Mouse (Mus musculus): ENCODE results near the gene Prph.
A peak's percentile ranks its signal among the peaks of the same experiment; 100 is the strongest.

Prph gene

DNA sequence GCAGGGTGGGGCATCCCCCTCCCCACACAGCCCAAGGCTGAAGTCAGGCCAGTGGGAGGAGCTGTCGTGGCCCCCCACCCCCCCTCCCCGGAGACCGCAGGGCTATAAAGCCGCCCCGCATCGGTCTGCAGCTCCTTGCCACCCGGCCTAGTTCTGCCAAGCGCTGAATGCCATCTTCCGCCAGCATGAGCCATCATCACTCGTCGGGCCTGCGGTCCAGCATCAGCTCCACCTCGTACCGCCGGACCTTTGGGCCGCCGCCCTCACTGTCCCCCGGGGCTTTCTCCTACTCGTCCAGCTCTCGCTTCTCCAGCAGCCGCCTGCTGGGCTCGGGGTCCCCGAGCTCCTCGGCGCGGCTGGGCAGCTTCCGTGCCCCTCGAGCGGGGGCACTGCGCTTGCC, at the start of gene Prph:
Gene Prph, plus strand, starts transcription at position 135 of the 400 bp plus-strand sequence.
- no peak for DNase-seq (ENCODE audit: low spot score in 2 of 2)

- no peak for DNase-seq (ENCODE audit: low spot score in 2 of 2)
These were observed 46.2 kb upstream of the Prph start for GRCm38 (mm10) chr15:99008801-99009241.

GRCm38 (mm10) chr15:99010896-99011295, 44.1 kb upstream of the Prph start:
- no peak for DNase-seq (ENCODE audit: low spot score in 2 of 2)

DNA sequence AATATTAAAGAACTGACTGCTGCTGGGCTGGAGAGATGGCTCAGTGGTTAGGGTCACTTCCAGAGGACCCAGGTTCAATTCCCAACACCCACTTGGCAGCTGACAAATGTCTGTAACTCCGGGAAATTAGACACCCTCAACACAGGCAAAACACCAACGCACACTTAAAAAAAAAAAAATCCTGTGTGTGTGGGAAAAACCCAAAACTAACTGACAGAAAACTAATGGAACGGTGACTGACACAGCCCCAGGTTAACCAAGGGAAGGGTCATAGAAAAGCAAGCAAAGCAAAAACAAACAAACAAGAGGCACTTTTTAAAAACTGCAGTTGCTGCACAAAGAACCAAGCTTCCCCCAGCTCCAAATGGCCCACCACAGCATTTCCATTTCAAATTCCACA, 43.0 kb upstream of the Prph start:
- no peak for DNase-seq (ENCODE audit: low spot score in 2 of 2)

GRCm38 (mm10) chr15:99014496-99015030, 40.4 kb upstream of the Prph start:
- DNase-seq (ENCODE audit: low spot score in 2 of 2), result no peak

DNA sequence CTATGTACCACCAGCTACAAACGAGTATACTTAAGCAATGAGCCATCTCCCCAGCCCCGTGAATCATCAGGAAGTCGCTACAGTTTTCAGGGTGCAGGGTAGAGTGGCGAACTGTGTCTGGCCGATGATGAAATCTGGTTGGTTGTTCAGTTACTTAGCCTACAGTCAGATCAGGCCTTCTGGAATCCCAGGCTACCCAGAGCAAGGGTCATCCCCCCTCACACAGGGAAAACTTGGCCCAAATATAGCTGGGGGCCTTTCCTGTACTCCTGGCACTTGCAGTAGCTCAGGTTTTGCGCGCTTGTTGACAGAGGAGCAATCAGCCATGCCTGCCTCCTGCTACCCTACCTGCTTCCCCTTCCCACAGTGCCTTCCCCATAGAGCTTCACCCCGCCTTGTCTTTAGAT, 37.6 kb upstream of the Prph start:
- DNase-seq (ENCODE audit: low spot score in 2 of 2), result no peak

- no peak for DNase-seq (ENCODE audit: low spot score in 2 of 2)
These were observed 37.0 kb upstream of the Prph start for GRCm38 (mm10) chr15:99017986-99018385.

DNA sequence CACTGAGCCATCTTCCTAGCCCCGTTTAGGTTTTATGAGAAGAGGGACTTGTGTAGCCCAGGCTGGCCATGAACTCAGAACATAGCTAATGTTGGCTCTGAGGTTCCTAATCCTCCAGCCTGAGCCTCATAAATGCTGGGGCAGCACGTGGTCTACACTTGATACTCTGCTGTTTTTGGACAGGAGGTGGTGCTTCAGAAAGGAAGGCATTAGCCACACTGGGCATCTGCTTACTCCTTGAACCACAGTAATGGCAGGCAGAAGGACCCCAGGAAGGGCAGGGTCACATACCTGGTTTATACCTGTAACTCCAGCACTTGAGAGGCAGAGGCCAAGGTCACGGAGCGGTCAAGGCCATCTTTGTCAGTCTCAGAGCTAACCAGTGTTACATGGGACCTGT, 36.3 kb upstream of the Prph start:
- no peak for DNase-seq (ENCODE audit: low spot score in 2 of 2)

- no peak for DNase-seq (ENCODE audit: low spot score in 2 of 2)
These were observed 35.5 kb upstream of the Prph start for GRCm38 (mm10) chr15:99019436-99019835.

DNA sequence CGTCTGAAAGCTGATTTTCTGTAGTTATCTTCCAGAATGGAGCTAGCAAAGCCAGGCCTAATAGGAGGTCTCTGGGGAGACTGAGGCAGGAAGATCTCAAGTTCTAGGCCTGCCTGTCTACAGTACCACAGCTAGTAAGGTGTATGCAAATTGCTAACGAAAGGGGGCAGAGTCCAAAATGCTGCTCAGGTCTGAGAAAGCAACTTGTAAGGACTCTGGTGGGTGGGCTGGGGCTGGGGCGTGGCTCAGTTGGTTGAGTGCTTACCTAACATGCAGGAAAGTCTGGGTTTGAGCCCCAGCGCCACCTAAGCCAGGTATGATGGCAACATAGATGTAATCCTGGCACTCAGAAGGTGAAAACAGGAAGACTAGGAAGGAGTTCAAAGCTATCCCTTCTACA, 34.8 kb upstream of the Prph start:
- DNase-seq (ENCODE audit: low spot score in 2 of 2), result no peak

DNA sequence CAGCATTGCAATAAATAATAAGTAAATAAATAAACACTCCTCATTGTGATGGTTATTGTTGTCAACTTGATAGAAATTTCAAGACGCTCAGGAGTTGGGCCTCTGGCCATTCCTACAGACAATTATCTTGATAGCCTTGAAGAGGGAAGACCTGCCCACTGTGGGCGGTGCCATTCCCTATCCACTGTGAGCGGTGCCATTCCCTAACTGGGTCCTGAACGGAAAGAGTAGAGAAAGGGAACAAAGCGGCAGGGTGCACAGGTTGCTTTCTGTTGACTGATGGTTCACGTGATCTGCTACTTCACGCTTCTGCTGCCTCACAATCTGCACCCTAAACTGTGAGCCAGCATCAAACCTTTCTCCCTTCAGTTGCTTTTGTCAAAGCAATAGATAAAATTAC, 33.7 kb upstream of the Prph start:
- DNase-seq (ENCODE audit: low spot score in 2 of 2), result no peak

- peak; percentile 64 to 80 for DNase-seq (ENCODE audit: low spot score in 2 of 2)
These were observed 30.2 kb upstream of the Prph start for GRCm38 (mm10) chr15:99024668-99025314.

DNA sequence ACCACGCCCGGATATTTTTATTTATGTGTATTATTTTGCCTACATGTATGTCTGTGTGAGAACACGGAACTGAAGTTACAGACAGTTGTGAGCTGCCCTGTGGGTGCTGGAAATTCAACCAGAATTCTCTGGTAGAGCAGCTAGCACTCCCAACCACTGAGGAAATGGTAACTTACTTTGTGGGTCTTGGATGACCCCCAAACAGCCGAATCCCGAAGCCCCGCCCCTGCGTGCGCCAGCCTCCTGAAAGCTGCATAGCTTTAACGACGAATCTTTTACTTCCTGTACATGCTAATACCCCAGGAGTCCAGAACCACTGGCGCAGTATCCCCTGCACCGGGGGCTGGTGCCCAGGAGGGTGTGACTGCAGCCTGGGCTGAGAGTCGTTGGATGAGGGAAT, 29.6 kb upstream of the Prph start:
- no peak for DNase-seq (ENCODE audit: low spot score in 2 of 2)

DNA sequence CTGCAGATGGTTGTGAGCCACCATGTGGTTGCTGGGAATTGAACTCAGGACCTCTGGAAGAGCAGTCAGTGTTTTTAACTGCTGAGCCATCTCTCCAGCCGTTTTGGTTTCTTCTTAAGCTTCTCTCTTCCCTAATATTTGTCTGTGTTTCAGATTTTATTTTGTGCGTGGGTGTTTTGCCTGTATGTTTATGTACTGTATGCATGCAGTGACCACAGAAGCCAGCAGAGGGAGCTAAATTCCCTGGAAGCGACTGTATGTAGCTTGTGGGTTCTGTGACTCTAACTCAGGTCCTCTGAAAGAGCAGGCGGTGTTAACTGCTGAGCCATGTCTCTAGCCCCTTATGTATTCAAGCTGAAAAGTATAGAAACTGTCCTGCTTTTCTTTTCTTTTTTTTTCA, 28.7 kb upstream of the Prph start:
- peak in 1 of 2 experiments; percentile 52 for DNase-seq (ENCODE audit: low spot score in 2 of 2)

- DNase-seq (ENCODE audit: low spot score in 2 of 2), result no peak
These were observed 27.9 kb upstream of the Prph start for GRCm38 (mm10) chr15:99027116-99027515.

- DNase-seq (ENCODE audit: low spot score in 2 of 2), result no peak
These were observed 26.0 kb upstream of the Prph start for GRCm38 (mm10) chr15:99028874-99029458.

GRCm38 (mm10) chr15:99029619-99030584, 25.1 kb upstream of the Prph start, which contains the start of gene Tuba1c:
Tuba1c (plus strand) TSS chr15:99029891.
- peak; percentile 93 to 95 for DNase-seq (ENCODE audit: low spot score in 2 of 2)

DNA sequence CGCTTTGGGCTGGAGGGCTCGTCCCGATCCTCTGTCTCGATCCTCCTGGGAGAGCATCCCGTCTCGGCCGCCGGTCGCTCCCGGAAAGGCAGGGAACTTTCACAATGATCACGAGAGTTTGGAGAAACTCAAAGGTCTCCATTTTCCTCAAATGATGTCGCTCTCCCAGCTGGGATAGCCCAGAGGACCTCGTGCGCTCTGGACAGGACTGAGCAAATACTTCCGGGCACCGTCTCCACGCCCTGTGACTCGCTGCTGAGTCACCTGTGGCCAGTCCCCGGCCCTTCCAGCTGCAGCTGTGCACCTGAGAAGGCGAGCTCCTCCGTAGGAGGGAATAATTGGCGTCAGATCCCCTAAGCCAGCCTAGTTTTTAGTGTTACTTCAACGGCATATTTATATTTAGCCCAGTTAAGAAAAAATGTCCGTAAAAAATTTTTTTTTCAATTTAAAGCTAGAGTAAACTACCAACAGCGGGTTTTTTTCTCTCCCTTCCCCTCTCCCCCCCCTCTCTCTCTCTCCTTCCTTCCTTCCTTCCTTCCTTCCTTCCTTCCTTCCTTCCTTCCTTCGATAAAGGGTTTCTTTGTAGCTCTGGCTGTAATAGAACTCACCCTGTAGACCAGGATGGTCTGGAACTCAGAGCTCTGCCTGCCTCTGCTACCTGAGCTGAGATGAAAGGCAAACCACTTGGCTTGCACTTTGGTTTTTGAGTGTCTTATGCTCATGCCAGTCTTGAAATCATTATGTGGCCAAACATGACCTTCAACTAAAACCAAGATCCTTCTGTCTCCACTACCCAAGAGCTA, 24.2 kb upstream of the Prph start:
- peak; percentile 44 to 55 for DNase-seq (ENCODE audit: low spot score in 2 of 2)

DNA sequence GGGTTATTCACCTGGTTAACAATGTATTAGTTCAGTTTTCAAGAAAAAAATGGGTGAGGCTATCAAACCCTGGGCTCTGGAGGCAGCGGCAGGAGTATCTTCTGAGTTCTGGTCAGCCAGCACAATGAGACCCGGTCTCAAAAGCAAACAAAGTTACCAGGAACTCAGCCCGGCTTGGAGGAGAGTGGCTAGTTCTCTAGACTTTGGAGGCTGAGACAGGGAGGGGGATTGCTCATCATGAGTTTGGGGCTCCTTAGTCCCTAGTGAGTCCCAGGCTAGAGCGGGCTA, 23.6 kb upstream of the Prph start:
- no peak for DNase-seq (ENCODE audit: low spot score in 2 of 2)

DNA sequence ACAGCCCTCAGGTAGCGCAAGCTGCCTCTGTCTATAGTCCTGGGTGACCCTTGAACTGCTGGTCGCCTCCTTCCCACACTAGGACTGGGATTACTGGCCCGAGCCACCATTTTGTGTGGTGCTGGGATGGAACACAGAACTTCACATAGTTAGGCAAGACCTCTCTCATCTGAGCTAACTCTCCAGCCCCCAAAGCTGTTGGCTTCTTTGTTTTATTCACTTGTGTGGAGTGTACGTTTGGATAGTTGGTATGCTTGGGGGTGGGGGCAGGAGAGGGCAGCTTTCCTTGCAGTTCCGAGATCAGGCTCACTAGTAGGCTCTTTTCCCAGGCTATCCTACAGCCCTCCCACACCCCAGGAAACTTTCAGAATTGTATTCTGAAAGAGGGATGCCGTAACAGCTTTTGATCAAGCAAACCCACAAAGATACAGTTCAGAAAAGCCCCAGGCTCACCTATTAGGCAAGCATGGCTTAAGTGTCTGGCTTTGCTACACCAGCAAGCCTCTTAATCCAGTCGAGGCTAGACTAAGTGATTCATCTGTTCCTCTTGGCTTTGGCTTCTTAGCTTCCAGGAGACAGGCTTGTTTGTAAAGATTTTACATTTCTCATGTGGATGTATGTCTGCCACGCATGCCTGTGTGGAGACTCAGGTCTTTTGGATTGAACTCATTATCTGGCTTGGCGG, 22.8 kb upstream of the Prph start:
- DNase-seq (ENCODE audit: low spot score in 2 of 2), result no peak

DNA sequence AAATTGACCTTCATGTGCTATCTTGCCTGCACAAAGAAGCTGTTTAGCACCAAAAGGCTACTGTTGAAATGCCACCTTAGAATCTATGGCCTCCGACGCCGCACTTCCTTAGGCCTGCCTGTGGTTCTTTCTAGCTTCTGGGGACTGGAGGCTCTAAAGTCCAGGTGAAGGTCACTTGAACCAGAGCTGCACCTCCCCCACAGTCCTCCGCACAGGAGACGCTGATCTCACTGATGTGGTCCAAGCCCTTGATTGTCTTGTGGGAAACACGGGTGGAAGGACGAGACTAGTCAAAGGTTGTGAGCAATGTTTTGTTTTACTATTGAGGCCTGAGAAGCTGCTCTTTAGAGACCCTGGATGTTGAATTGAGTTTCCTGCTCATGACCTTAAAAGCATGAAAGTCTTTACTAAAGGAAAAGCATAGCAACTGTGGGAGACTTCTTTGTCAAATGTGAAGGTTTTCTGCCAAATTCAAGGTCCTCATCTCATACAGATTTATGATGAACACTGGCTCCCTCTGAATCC, 22.2 kb upstream of the Prph start:
- no peak for DNase-seq (ENCODE audit: low spot score in 2 of 2)

Data from spleen, postnatal 14 days (tissue).